Mouse (Mus musculus) kidney, postnatal 0 days (tissue): ENCODE data around the gene Nfu1. TPM values are rescaled to one million over a fixed set of nuclear protein-coding genes. Genes with fewer than 3 reads are reported as not detected.

Experiments used
- ATAC-seq: fragments of 200-750 bp; cut with Nextera tagmentation; replicated peaks from 2 replicates; pipeline ENCODE4 v1.8.0; 2017; ENCODE audit warnings: low read depth, moderate number of reproducible peaks, moderate TSS enrichment, moderate library complexity; ENCODE audit not compliant: low FRiP score
- DNase-seq: peaks from one replicate; pipeline ENCODE4 v3.0.0-alpha.2; 2016; ENCODE audit warnings: low spot score
- H3K27ac ChIP-seq: fragments of 300-500 bp; sonication (generic); 2 replicates; pipeline ENCODE4 v1.5.1; 2014; ENCODE audit warnings: mild to moderate bottlenecking
- H3K27me3 ChIP-seq: fragments of 300-500 bp; sonication (generic); 2 replicates; pipeline ENCODE4 v1.6.1; 2014; ENCODE audit warnings: low read length, mixed read lengths; ENCODE audit not compliant: insufficient read depth
- H3K36me3 ChIP-seq: fragments of 300-500 bp; sonication (generic); 2 replicates; pipeline ENCODE4 v1.6.1; 2014; ENCODE audit warnings: low read length, mixed read lengths; ENCODE audit not compliant: insufficient read depth
- H3K4me1 ChIP-seq: fragments of 300-500 bp; sonication (generic); replicated peaks from 2 replicates; pipeline ENCODE4 v1.6.1; 2014; ENCODE audit warnings: antibody characterized with exemption, low read length, mixed read lengths; ENCODE audit not compliant: insufficient read depth
- H3K4me2 ChIP-seq: fragments of 300-500 bp; sonication (generic); 2 replicates; pipeline ENCODE4 v1.6.1; 2014; ENCODE audit warnings: mild to moderate bottlenecking, low read length, moderate library complexity, mixed read lengths
- H3K4me3 ChIP-seq: fragments of 300-500 bp; sonication (generic); replicated peaks from 2 replicates; pipeline ENCODE4 v1.5.1; 2014; ENCODE audit warnings: low read depth, low read length
- H3K9ac ChIP-seq: fragments of 300-500 bp; sonication (generic); 2 replicates; pipeline ENCODE4 v1.6.1; 2014; ENCODE audit warnings: low read depth, low read length
- H3K9me3 ChIP-seq: fragments of 300-500 bp; sonication (generic); replicated peaks from 2 replicates; pipeline ENCODE4 v1.6.1; 2016; ENCODE audit warnings: low read length, inconsistent platforms, mixed read lengths
- CTCF ChIP-seq: IDR thresholded peaks from 2 replicates; pipeline ENCODE4 v1.5.1; 2016; ENCODE audit warnings: antibody characterized with exemption, low read depth, mild to moderate bottlenecking, moderate library complexity
- WGBS: fragments of 180-500 bp; shearing (Covaris S2); extraction: QIAGEN DNeasy Blood & Tissue Kit; methylation state at CpG from one replicate; pipeline ENCODE4 v1.1.7; 2014; 5-methylcytosine and 5-hydroxymethylcytosine counted together
- polyA plus RNA-seq: library from polyadenylated mRNA; unstranded; fragments of >200 nt; fragmentation: Nextera tagmentation; extraction: Ambion mirVana; gene quantifications from 2 replicates; pipeline ENCODE4 v1.2.1, GENCODE M21; 2015

Gene Nfu1
- polyA plus RNA-seq, 1 experiment from 2014 or later, result 115 TPM

GRCm38 (mm10) chr6:87070641-87071040 is 61.6 kb downstream of the Nfu1 start:
- no peak for TF ChIP-seq CTCF
- ATAC-seq, result no peak
- peaks cover 48% of the 10 kb centered on the region for H3K36me3 ChIP-seq

DNA sequence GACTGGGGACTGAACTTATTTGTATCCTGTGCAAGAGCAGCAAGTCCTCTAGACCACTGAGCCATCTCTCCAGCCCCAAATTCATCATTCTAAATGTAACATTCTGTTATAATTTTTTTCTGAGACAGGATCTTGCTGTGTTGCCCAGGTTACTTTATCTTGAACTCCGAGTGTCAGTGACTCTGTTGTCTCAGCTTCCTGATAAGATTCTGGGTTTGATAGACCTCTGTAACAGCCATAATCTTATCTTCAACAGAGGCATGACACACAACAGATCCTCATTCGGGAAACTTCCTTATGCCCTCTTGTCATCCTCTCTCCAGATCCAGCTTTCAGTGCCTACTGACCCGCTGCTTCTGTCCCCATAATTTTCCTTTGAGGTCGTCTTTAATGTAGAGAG is 63.7 kb downstream of the Nfu1 start:
- H3K27me3 ChIP-seq, result no peaks in the 10 kb centered on the region
- no peak overlapping the region for H3K9ac ChIP-seq
- ATAC-seq (no peak), DNase-seq (no peak)
- H3K9me3 ChIP-seq, result no peaks in the 10 kb centered on the region
- H3K4me2 ChIP-seq, result no peak overlapping the region
- H3K27ac ChIP-seq, result no peak overlapping the region
- 78% methylated on average over 4 of the region's 4 CpGs for WGBS
- TF ChIP-seq CTCF, result no peak
- H3K36me3 ChIP-seq, result peaks cover 53% of the 10 kb centered on the region
- no peak overlapping the region for H3K4me3 ChIP-seq
- H3K4me1 ChIP-seq, result no peaks in the 10 kb centered on the region

More at GRCm38 (mm10) chr6:87070641-87071040, 61.6 kb downstream of the Nfu1 start:
- H3K27ac ChIP-seq, result no peak overlapping the region
- no peaks in the 10 kb centered on the region for H3K27me3 ChIP-seq
- no peak for DNase-seq
- no peak overlapping the region for H3K9ac ChIP-seq
- no peaks in the 10 kb centered on the region for H3K9me3 ChIP-seq
- H3K4me3 ChIP-seq, result no peak overlapping the region
- H3K4me2 ChIP-seq, result no peak overlapping the region
- no peaks in the 10 kb centered on the region for H3K4me1 ChIP-seq
- 89% methylated on average over 4 of the region's 4 CpGs for WGBS

DNA sequence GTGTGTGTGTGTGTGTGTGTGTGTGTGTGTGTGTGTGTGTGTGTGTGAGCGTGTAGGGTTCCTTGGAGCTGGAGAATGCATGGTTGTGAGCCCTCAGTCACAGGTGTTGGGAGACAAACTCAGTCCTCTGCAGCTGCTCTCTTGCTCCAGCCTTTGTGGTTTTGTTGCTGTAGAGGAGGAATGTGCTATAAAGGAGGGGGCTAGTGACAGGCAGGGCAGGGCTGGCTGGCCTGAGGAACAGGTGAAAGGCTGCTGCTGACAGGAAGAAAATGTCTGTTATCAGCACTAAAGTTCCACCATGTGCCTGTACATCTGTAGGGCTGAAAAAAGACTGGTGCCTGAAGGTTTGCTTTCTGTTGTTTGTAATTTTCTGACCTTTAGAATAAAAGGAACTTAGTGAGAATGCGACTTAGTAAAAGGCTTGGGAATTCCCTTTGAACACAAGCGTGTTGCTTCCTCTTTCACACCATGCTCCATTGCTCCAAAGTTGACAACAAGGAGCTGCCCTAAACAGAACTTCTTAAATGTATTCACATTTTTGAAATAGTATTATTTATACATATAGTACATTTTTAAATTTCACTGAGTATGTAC is 66.2 kb downstream of the Nfu1 start:
- H3K27me3 ChIP-seq, result no peaks in the 10 kb centered on the region
- H3K4me1 ChIP-seq, result no peaks in the 10 kb centered on the region
- ATAC-seq (no peak), DNase-seq (no peak)
- H3K27ac ChIP-seq, result no peak overlapping the region
- H3K9me3 ChIP-seq, result no peaks in the 10 kb centered on the region
- no peak overlapping the region for H3K9ac ChIP-seq
- H3K36me3 ChIP-seq, result peaks cover 52% of the 10 kb centered on the region
- no peak for TF ChIP-seq CTCF
- H3K4me3 ChIP-seq, result no peak overlapping the region
- 82% methylated on average over 3 of the region's 3 CpGs for WGBS
- no peak overlapping the region for H3K4me2 ChIP-seq

Other genes with a start within 250 kb of the Nfu1 start
- gene Anxa4, start 215.7 kb upstream of the Nfu1 start, polyA plus RNA-seq, result 76.3 and 80.8 TPM in 2 replicates
- 7.3 and 7.8 TPM in 2 replicates for gene Aak1, start 159.7 kb upstream of the Nfu1 start, polyA plus RNA-seq
- 13.1 and 13.3 TPM in 2 replicates for gene Gfpt1, start 33.6 kb downstream of the Nfu1 start, polyA plus RNA-seq
- gene D6Ertd527e, start 95.5 kb downstream of the Nfu1 start, polyA plus RNA-seq, result 0.17 and 0.19 TPM in 2 replicates